Mouse (Mus musculus): ENCODE data around the gene Dip2b. TPM values are rescaled to one million over a fixed set of nuclear protein-coding genes. Genes with fewer than 3 reads are reported as not detected.

Dip2b gene
- polyA plus RNA-seq, 1 experiment from 2014 or later, result 5.0 TPM

DNA sequence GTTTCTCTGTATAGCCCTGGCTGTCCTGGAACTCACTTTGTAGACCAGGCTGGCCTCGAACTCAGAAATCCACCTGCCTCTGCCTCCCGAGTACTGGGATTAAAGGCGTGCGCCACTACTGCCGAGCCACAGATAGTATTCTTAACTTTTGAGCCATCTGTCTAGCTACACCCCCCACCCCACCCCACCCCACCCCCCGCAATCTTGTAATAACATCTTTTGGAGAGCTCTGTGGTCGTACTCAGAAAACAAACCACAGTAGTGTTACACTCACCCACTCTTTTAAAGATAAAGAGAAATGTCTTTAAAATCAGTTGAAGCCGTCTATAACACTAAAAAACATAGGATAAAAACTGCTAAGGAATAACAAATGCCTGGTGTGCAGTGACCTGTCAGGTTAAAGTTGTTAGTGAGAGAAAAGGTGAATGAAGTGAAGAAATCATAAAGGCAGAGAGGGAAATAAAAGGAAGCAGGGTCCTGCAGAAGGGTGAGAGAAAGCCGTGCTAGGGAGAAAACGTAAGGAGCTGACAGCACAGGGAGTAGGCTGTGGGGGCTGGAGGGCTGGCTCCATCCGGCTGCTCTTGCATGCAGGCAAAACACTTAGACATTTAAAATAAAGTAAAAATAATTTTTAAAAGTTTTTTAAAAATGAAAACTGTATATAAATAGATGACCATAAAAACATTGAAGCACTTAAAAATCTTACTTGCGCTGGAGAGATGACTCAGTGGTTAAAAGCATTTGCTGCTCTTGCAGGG, 196.9 kb downstream of the Dip2b start:
- WGBS, result 90% methylated on average over 12 of the region's 12 CpGs
- Histone ChIP-seq H3K27ac (ENCODE audit: low read depth, low read length) (no peak overlapping the region; the same call in 1 of the 2 replicates), H3K4me3 (ENCODE audit: low read depth, low read length) (no peak overlapping the region), H3K9me3 (ENCODE audit: control insufficient read depth) (no peaks in the 10 kb centered on the region), H3K27me3 (replicated peaks; ENCODE audit: control insufficient read depth, insufficient read depth, low read length) (no peaks in the 10 kb centered on the region), H3K4me2 (replicated peaks; ENCODE audit: low read depth) (no peak overlapping the region), H3K36me3 (ENCODE audit: control insufficient read depth, insufficient read depth) (peaks cover 59% of the 10 kb centered on the region), H3K4me1 (replicated peaks; ENCODE audit: control insufficient read depth, insufficient read depth, low read length) (no peaks in the 10 kb centered on the region), H3K9ac (ENCODE audit: low read depth, low read length) (no peak overlapping the region)
- ATAC-seq, result no peak
- no peak for TF ChIP-seq CTCF (IDR thresholded peaks at IDR 0.05; ENCODE audit: low read depth)

DNA sequence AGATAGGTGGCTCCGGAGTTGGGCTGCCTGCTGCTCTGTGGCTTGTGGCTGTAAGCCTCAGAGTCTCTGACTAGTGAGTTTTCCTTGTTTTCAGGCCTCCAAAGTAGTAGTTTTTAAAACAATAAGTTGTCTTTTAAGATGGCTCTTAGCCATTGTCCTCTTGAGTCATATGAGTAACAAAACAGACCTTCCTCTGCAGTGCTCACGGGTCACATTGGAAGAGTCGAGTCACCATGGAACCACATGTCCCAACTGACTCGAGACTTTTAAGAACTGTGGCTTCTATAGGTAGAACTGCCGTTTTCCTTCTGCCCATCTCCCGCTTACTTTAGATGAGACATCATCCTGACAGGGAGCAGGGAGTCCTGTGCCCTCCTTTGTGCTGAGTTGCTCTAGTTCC, 198.5 kb downstream of the Dip2b start:
- H3K27me3 ChIP-seq (replicated peaks; ENCODE audit: control insufficient read depth, insufficient read depth, low read length), result no peaks in the 10 kb centered on the region
- H3K9ac ChIP-seq (ENCODE audit: low read depth, low read length), result no peak overlapping the region
- no peak for TF ChIP-seq CTCF (IDR thresholded peaks at IDR 0.05; ENCODE audit: low read depth)
- WGBS, result 84% methylated on average over 6 of the region's 6 CpGs
- no peak overlapping the region for H3K4me2 ChIP-seq (replicated peaks; ENCODE audit: low read depth)
- no peaks in the 10 kb centered on the region for H3K9me3 ChIP-seq (ENCODE audit: control insufficient read depth)
- no peak overlapping the region for H3K4me3 ChIP-seq (ENCODE audit: low read depth, low read length)
- H3K36me3 ChIP-seq (ENCODE audit: control insufficient read depth, insufficient read depth), result peaks cover 71% of the 10 kb centered on the region
- no peak for ATAC-seq
- H3K4me1 ChIP-seq (replicated peaks; ENCODE audit: control insufficient read depth, insufficient read depth, low read length), result no peaks in the 10 kb centered on the region
- no peak overlapping the region for H3K27ac ChIP-seq (ENCODE audit: low read depth, low read length)

DNA sequence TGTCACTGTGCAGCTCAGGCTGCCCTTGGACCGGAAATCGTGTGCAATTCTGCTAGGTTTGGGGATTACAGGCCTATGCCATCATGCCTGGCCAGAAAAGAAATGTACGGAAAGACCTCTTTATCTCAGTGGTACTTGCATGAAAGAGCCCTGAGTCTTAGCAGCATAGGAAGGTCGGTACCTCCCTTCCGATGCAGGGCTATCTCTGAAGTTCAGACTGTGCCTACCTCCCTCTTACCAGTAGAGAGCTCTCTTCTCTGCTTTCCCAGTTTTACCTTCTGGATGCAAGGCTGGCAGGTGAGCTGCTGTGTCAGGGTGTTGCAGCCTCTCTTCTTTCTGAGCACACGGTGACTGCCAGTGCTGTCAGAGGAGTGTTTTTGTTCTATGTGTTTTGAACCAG, 203.3 kb downstream of the Dip2b start:
- no peak for ATAC-seq
- WGBS, result 93% methylated on average over 6 of the region's 6 CpGs
- H3K4me3 ChIP-seq (ENCODE audit: low read depth, low read length), result no peak overlapping the region
- peaks cover 77% of the 10 kb centered on the region for H3K36me3 ChIP-seq (ENCODE audit: control insufficient read depth, insufficient read depth)
- no peaks in the 10 kb centered on the region for H3K9me3 ChIP-seq (ENCODE audit: control insufficient read depth)
- no peaks in the 10 kb centered on the region for H3K27me3 ChIP-seq (replicated peaks; ENCODE audit: control insufficient read depth, insufficient read depth, low read length)
- no peak for TF ChIP-seq CTCF (IDR thresholded peaks at IDR 0.05; ENCODE audit: low read depth)
- no peak overlapping the region for H3K4me2 ChIP-seq (replicated peaks; ENCODE audit: low read depth)
- no peak overlapping the region for H3K27ac ChIP-seq (ENCODE audit: low read depth, low read length)
- H3K4me1 ChIP-seq (replicated peaks; ENCODE audit: control insufficient read depth, insufficient read depth, low read length), result no peaks in the 10 kb centered on the region
- no peak overlapping the region for H3K9ac ChIP-seq (ENCODE audit: low read depth, low read length)

DNA sequence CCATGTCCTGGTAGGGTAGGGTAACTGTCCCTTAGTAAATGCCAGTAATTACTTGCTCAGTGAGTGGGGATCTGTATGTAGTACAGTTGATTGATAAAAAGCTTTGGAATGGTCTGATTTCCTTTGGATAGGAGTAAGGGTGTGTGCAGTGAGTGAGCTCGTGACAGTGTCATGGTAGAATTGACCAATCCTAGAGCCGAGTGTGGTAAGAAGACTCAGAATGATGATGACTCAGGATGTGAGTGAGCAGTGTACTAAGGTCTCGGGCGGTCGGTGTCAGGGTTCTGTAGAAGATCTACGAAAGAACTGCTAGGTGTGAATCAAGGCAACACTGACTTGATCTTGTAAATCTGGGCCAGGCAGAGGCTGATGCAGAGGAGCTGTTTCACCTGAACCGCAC, 207.5 kb downstream of the Dip2b start:
- H3K36me3 ChIP-seq (ENCODE audit: control insufficient read depth, insufficient read depth), result peaks cover 73% of the 10 kb centered on the region
- no peaks in the 10 kb centered on the region for H3K4me1 ChIP-seq (replicated peaks; ENCODE audit: control insufficient read depth, insufficient read depth, low read length)
- H3K4me3 ChIP-seq (ENCODE audit: low read depth, low read length), result no peak overlapping the region
- no peak for ATAC-seq
- H3K27me3 ChIP-seq (replicated peaks; ENCODE audit: control insufficient read depth, insufficient read depth, low read length), result no peaks in the 10 kb centered on the region
- 92% methylated on average over 7 of the region's 7 CpGs for WGBS
- no peak overlapping the region for H3K9ac ChIP-seq (ENCODE audit: low read depth, low read length)
- no peak for TF ChIP-seq CTCF (IDR thresholded peaks at IDR 0.05; ENCODE audit: low read depth)
- H3K27ac ChIP-seq (ENCODE audit: low read depth, low read length), result no peak overlapping the region
- H3K4me2 ChIP-seq (replicated peaks; ENCODE audit: low read depth), result no peak overlapping the region
- H3K9me3 ChIP-seq (ENCODE audit: control insufficient read depth), result no peaks in the 10 kb centered on the region

DNA sequence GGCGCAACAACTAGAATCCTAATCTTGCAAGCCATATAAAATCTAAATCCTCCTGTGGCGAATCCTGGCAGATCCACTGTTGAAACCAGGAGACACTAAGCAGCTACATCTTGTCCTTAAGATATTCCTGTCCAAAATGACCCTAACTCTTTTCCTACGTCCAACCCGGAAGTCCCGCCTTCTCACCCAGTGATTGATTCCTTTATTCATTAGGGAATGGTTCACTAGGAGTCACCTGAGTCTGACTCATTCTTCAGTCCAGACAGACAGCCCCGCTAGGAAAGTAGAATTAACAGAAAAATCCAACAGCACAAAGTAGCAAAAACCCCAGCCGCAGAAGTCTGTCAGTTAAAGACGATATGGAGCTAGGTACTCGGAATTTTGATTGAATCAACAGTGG, 208.8 kb downstream of the Dip2b start:
- no peaks in the 10 kb centered on the region for H3K4me1 ChIP-seq (replicated peaks; ENCODE audit: control insufficient read depth, insufficient read depth, low read length)
- WGBS, result 86% methylated on average over 9 of the region's 9 CpGs
- no peaks in the 10 kb centered on the region for H3K9me3 ChIP-seq (ENCODE audit: control insufficient read depth)
- H3K4me2 ChIP-seq (replicated peaks; ENCODE audit: low read depth), result no peak overlapping the region
- TF ChIP-seq CTCF (IDR thresholded peaks at IDR 0.05; ENCODE audit: low read depth), result no peak
- ATAC-seq, result no peak
- H3K27ac ChIP-seq (ENCODE audit: low read depth, low read length), result no peak overlapping the region
- H3K9ac ChIP-seq (ENCODE audit: low read depth, low read length), result no peak overlapping the region
- no peaks in the 10 kb centered on the region for H3K27me3 ChIP-seq (replicated peaks; ENCODE audit: control insufficient read depth, insufficient read depth, low read length)
- peaks cover 74% of the 10 kb centered on the region for H3K36me3 ChIP-seq (ENCODE audit: control insufficient read depth, insufficient read depth)
- no peak overlapping the region for H3K4me3 ChIP-seq (ENCODE audit: low read depth, low read length)

DNA sequence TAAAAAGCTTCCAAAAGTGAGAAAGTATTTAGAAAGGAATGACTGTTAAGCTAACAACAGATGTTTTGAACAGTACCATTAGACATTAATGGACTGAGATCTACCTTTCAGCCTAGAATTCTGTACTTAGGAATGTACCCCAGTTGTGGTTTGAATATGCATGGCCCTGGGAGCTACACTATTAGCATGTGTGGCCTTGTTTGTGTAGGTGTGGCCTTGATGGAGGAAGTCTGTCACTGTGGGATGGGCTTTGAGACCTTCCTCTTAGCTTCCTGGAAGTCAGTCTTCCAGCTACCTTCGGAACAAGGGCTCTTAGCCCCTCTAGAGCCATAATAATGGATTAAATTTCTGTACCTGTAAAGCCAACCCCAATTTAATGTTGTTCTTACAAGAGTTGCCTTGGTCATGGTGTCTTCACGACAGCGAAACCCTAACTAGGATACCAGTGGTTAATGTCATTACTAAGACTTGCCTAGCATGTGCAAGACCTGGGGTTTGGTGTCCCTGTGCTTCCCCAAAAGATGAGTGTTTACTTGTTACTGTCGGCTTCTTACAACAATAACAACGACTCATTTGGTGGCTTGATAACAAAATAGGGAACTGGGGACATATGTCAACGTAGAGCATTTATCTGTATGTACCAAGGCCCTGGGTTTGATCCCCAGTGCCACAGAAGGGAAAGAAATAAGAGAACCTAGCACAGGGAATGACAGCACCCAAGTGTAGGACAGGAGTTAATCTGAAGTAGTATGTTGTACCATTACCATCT, 210.4 kb downstream of the Dip2b start:
- ATAC-seq, result no peak
- Histone ChIP-seq H3K9ac (ENCODE audit: low read depth, low read length) (no peak overlapping the region), H3K4me2 (replicated peaks; ENCODE audit: low read depth) (no peak overlapping the region), H3K4me1 (replicated peaks; ENCODE audit: control insufficient read depth, insufficient read depth, low read length) (no peaks in the 10 kb centered on the region), H3K9me3 (ENCODE audit: control insufficient read depth) (no peaks in the 10 kb centered on the region), H3K27me3 (replicated peaks; ENCODE audit: control insufficient read depth, insufficient read depth, low read length) (no peaks in the 10 kb centered on the region), H3K4me3 (ENCODE audit: low read depth, low read length) (no peak overlapping the region), H3K27ac (ENCODE audit: low read depth, low read length) (no peak overlapping the region), H3K36me3 (ENCODE audit: control insufficient read depth, insufficient read depth) (peaks cover 76% of the 10 kb centered on the region)
- 91% methylated on average over 6 of the region's 6 CpGs for WGBS
- TF ChIP-seq CTCF (IDR thresholded peaks at IDR 0.05; ENCODE audit: low read depth), result no peak

Measured in intestine, postnatal 0 days (tissue).